Mouse (Mus musculus): Measurements from ENCODE around the gene Tlk1.

The Tlk1 gene

DNA sequence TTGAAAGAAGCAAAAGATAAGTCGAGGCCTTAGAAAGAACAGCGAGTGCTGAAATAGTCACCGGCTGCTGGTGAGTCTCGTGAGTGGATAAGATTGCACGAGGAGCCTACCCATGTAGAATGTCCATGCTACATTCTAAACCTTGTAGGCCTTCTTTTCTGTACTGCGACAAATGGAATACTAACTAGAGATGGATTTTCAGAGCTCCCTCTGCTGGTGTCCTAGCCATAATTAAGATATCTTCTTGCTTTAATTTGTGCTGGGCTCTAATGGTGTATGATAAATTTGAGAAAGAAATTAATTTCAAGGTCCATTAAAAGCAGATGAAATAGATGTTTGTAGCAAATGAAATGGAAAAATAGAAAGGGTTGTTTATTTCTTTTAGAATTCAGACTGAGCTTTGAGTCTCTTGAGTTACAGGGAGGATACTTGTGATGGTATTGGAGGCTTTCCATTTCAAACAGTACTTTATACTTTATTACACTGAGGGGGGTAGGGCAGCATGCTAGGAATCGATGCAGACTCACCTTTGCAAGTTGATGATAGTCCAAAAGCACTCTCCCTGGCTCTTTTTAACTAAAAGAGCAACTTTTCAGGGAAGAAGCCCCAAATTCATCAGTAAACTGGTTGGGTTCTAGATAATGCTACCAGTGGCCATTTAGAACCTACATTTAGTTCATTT is 151.9 kb downstream of the Tlk1 start:
- DNase-seq = no peak

DNA sequence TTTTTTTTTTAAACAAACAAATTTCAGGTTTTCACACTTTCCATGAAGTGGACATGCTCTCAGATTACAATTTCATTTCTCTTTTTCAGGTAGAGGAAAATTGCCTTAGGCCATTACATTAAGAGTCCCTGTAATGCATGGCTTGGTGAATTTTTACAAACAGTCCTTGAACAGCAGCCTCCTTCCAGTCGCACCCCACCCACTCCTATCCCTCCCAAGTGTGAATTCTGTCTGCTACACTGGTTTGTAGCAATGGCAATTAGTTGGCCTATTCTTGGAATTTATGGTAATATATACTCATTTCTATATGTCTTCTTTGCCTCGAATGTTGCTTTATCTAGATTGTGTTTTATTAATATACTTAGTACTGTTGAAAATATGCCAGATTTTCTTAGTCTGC is 153.1 kb downstream of the Tlk1 start:
- no peak for DNase-seq

DNA sequence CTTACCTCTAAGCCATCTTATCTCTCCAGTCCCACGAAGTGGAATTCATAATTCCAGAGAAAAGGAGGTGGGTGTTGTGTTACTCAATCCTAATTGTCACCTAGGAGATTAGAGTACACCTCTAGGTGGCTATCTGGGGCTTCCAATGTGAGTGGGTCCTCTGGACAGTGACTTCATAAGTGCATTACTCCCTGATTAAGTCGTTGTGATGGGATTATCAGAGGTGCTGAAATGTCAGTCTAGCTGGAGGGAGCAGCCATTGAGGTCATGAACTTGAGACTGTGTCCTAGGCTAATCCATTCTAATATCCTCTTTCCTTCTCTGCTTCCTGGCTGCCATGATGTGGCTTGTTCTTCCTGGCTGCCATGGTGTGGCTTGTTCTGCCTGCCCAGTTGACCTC is 155.6 kb downstream of the Tlk1 start:
- DNase-seq = no peak

DNA sequence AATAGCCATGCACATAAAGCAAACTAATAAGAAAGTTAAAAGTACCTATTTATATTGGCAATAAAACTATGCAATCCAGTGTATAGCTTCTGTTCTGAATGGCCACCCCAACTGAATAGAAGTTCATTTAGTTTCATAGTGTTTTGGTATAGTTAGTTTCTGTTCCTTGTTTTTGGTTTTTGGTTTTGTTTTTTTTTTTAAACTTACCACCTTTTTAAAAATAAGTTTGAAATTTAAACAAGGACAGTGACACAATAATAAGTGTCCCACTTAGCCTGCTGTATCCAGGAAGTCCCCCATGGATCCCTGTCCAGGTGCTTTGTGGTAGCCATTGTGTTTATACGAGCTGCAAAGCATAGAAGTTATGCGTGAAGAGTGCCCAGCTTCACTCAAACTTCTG is 156.3 kb downstream of the Tlk1 start:
- no peak for DNase-seq

DNA sequence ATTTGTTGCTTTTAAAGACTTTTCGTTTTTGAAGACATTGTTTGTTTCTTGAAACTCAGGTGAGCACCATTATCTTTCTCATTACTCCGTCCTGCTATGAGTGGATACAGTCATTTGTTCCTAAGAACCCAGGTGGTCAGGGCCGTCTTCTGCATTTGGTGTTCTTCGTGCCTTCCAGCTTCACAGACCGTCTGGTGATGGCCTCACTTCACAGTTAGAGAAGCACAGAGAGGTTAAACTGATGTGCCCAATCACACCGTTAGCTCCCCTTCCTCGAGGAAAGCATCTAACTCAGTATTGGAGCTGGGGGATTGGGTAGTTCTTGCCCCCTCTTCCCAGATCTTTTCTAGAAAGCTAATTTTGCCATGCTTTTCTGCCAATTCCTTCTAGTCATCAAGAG is 158.5 kb downstream of the Tlk1 start:
- no peak for DNase-seq

DNA sequence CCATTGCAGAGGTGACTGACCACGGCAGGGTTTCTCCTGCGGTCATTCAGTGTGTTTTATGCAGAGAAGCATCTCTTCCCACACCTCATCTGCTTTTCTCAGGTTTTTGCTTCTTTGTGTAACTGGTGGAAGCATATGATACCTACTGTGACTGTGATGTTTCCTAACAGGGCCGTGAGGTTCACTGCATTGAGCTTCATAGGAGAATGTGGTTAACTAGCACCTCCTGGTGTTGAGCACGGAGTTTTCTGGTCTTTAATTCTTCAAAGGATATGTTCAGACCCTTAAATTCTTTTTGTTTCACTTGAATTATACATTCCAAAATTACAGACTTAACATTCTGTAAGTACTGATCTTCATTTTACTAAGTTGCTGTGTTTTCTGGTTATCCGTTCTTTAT is 161.8 kb downstream of the Tlk1 start:
- DNase-seq = no peak
